Mouse (Mus musculus) hindbrain, embryonic 12.5 days (tissue): ENCODE data around the gene Gas8. TPM values are rescaled to one million over a fixed set of nuclear protein-coding genes. Genes with fewer than 3 reads are reported as not detected.

Source experiments
- ATAC-seq: fragments of 200-750 bp; cut with Nextera tagmentation; 2 replicates; pipeline ENCODE4 v1.8.0; 2017; ENCODE audit warnings: moderate TSS enrichment; ENCODE audit not compliant: low FRiP score
- H3K27ac ChIP-seq: fragments of 300-500 bp; sonication (generic); 2 replicates; pipeline ENCODE4 v1.5.1; 2016; ENCODE audit warnings: mild to moderate bottlenecking
- H3K27me3 ChIP-seq: fragments of 300-500 bp; sonication (generic); 2 replicates; pipeline ENCODE4 v1.6.1; 2016; ENCODE audit warnings: mild to moderate bottlenecking
- H3K36me3 ChIP-seq: fragments of 300-500 bp; sonication (generic); 2 replicates; pipeline ENCODE4 v1.6.1; 2016; ENCODE audit warnings: mild to moderate bottlenecking
- H3K4me1 ChIP-seq: fragments of 300-500 bp; sonication (generic); 2 replicates; pipeline ENCODE4 v1.6.1; 2016
- H3K4me2 ChIP-seq: fragments of 300-500 bp; sonication (generic); replicated peaks from 2 replicates; pipeline ENCODE4 v1.6.1; 2016; ENCODE audit warnings: mild to moderate bottlenecking
- H3K4me3 ChIP-seq: fragments of 300-500 bp; sonication (generic); 2 replicates; pipeline ENCODE4 v1.5.1; 2016; ENCODE audit warnings: mild to moderate bottlenecking
- H3K9ac ChIP-seq: fragments of 300-500 bp; sonication (generic); 2 replicates; pipeline ENCODE4 v1.6.1; 2016; ENCODE audit warnings: mild to moderate bottlenecking, moderate library complexity
- H3K9me3 ChIP-seq: fragments of 300-500 bp; sonication (generic); replicated peaks from 2 replicates; pipeline ENCODE4 v1.6.1; 2016; ENCODE audit warnings: mild to moderate bottlenecking
- WGBS: fragments of 180-500 bp; shearing (Covaris S2); methylation state at CpG from one replicate; pipeline ENCODE4 v1.1.7; 2016; 5-methylcytosine and 5-hydroxymethylcytosine counted together
- polyA plus RNA-seq: library from polyadenylated mRNA; unstranded; fragments of >200 nt; fragmentation: Nextera tagmentation; extraction: Ambion mirVana; gene quantifications from 2 replicates; pipeline ENCODE4 v1.2.1, GENCODE M21; 2016

The Gas8 gene
- polyA plus RNA-seq, 1 experiment from 2014 or later: 44.6 TPM

DNA sequence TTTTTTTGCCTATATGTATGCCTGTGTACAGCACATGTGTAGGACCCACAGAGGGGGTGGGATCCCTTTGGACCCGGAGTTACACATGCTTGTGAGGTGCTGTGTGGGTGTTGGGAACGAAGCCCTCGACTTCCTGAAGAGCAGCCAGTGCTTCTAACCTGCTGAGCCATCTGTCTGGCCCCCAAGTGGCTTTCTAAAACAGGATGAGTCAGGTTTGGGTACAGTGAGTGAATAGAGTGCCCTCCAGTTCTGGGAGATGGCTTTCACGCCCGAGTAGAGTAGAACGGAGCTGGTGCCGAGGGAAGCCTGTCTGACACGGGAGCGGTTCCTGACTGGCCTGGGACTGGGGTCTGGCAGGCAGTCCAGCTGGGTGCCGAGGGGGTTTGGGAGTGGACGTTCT, 19.1 kb upstream of the Gas8 start:
- WGBS: 97% methylated on average over 11 of the region's 11 CpGs
- Histone ChIP-seq H3K27ac (no peak overlapping the region), H3K4me1 (no peaks in the 10 kb centered on the region), H3K27me3 (no peaks in the 10 kb centered on the region), H3K36me3 (peaks cover 92% of the 10 kb centered on the region), H3K4me3 (no peak overlapping the region), H3K4me2 (no peak overlapping the region), H3K9ac (no peak overlapping the region), H3K9me3 (no peaks in the 10 kb centered on the region)
- ATAC-seq: no peak

DNA sequence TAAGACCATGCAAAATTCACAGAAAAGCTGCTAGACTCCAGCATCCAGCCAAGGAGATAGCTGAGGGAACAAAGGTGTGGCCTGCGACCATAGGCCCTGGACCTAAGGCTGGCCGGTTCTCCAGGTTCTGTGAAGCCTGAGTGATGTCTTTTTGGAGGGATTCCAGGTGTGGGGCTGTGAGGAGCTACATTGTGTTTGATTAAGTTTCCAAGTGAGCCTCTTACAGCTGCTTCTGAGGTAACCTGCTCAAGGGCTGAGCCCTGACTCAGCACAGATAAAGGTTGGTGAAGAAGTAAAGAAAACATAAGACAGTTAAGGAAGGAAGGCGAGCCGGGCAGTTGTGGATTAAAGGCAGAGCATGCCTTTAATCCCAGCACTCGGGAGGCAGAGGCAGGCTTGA, 16.4 kb upstream of the Gas8 start:
- no peaks in the 10 kb centered on the region for H3K27me3 ChIP-seq
- 96% methylated on average over 5 of the region's 5 CpGs for WGBS
- H3K9me3 ChIP-seq: no peaks in the 10 kb centered on the region
- H3K4me1 ChIP-seq: no peaks in the 10 kb centered on the region
- H3K4me2 ChIP-seq: no peak overlapping the region
- peaks cover 91% of the 10 kb centered on the region for H3K36me3 ChIP-seq
- H3K9ac ChIP-seq: no peak overlapping the region
- H3K27ac ChIP-seq: no peak overlapping the region
- ATAC-seq: no peak
- H3K4me3 ChIP-seq: no peak overlapping the region

DNA sequence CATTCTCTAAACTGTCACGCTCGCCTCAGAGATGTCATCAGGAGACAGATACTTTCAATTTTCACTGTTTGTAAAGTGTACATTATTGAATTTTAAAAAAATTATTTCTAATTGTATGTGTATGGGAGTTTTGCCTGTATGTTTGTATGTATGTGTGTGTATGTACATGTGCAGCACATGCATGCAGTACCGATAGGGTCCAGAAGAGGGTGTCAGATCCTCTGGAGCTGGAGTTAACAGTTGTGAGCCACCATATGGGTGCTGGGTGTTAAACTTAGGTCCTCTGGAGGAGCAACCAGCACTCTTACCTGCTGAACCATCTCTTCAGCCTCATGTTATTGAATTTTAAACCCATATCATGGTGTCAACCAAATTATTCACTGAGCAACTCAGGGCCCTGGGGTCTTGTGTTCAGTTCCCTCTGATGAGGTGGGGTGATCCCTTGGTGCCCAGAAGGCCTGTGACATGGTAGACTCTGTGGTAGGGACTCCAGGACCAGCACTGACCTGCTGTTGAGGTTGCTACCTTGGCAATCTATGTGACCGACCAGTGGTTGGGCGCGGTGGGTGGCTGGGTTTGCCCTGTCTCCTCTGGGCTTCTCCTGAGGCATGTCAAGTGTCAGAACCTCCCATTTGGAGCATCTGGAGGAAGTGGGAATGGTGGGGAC, 14.7 kb upstream of the Gas8 start:
- Histone ChIP-seq H3K4me2 (no peak overlapping the region), H3K9ac (no peak overlapping the region), H3K36me3 (peaks cover 98% of the 10 kb centered on the region), H3K9me3 (no peaks in the 10 kb centered on the region), H3K27me3 (no peaks in the 10 kb centered on the region), H3K27ac (no peak overlapping the region), H3K4me3 (no peak overlapping the region), H3K4me1 (no peaks in the 10 kb centered on the region)
- no peak for ATAC-seq
- 99% methylated on average over 6 of the region's 6 CpGs for WGBS

DNA sequence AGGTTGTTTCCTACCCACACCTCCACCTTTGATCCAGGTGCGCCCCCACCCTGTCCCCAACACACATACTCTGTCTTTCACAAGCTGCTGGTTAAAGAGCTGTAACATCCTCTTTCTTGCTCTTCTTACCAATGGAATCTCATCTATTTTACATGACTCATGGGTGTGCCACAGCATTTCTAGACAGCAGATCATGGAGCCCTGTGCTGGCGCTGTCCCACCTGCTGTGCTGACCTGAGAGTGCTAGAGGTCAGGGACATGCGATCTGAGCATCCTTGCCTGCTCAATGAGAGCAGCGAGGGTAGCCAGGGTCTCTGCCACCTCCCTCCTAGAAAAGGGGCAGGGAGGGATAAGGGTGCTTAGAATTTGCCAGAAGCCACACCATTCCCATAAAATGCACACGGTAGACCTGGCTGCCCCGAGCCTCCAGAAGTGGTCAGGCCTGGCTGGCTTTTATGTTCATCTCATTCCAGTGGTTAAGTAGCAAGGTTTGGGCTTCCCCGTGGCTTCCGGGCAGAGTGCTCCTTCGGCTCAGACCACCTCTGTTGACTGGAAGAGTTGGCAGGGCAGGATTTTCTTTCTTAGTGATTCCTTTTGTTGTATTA, 13.9 kb upstream of the Gas8 start:
- no peak for ATAC-seq
- Histone ChIP-seq H3K4me1 (no peaks in the 10 kb centered on the region), H3K36me3 (peaks cover 98% of the 10 kb centered on the region)

GRCm38 (mm10) chr8:123505267-123505666, 13.4 kb upstream of the Gas8 start:
- Histone ChIP-seq H3K27ac (no peak overlapping the region), H3K4me3 (no peak overlapping the region), H3K27me3 (no peaks in the 10 kb centered on the region), H3K4me2 (no peak overlapping the region), H3K9me3 (no peaks in the 10 kb centered on the region), H3K36me3 (peaks cover 98% of the 10 kb centered on the region), H3K9ac (no peak overlapping the region), H3K4me1 (no peaks in the 10 kb centered on the region)
- WGBS: 77% methylated on average over 4 of the region's 4 CpGs
- no peak for ATAC-seq

More for the DNA sequence above, 13.9 kb upstream of the Gas8 start:
- Histone ChIP-seq H3K9ac (no peak overlapping the region), H3K27me3 (no peaks in the 10 kb centered on the region), H3K9me3 (no peaks in the 10 kb centered on the region), H3K27ac (peak overlapping the region; percentile 35; the same call in 1 of the 2 replicates), H3K4me3 (no peak overlapping the region), H3K4me2 (no peak overlapping the region)
- WGBS: 90% methylated on average over 9 of the region's 9 CpGs

DNA sequence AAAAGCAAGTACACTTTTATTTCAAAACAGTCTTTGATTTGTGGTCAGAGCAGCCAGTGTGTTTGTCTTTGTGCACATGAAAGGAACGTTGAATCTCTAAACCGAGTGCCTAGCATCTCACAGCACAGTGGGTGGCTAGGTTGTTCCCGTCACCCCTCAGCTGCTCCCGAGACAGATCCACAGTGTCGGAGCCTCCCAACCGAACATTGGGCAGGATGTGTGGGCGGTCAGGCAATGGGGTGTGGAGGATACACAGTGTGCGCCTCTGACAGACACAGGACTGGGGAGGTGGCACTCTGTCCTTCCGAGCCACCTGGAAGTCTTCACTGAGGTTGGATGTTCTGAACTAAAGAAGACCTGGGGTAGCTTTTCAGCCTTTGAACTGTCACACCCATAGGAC, 12.9 kb upstream of the Gas8 start:
- 93% methylated on average over 9 of the region's 9 CpGs for WGBS
- H3K27ac ChIP-seq: no peak overlapping the region
- no peaks in the 10 kb centered on the region for H3K9me3 ChIP-seq
- peaks cover 99% of the 10 kb centered on the region for H3K36me3 ChIP-seq
- no peak overlapping the region for H3K4me2 ChIP-seq
- no peak overlapping the region for H3K4me3 ChIP-seq
- ATAC-seq: no peak
- no peaks in the 10 kb centered on the region for H3K27me3 ChIP-seq
- H3K4me1 ChIP-seq: no peaks in the 10 kb centered on the region
- H3K9ac ChIP-seq: no peak overlapping the region

DNA sequence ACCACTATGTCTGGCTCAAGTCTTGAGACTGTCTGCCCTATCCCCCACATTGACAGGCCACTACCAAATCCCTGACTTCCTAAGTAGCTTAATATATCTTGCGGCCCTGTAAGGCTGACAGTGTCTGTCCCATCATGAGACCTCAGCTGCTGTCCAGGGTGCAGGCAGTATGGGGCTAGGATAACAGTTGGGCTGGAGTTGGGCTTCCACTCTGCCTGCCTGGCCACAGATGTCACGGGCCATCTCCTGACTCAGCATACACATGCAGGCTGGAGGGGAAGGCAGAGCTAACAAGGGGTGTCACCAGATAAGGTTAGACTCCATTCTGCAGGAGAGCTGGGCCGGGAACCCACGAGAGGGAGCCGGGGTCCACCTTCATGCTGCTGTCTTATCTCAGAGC, 11.5 kb upstream of the Gas8 start:
- 90% methylated on average over 5 of the region's 5 CpGs for WGBS

GRCm38 (mm10) chr8:123510819-123511218, 7.8 kb upstream of the Gas8 start:
- no peak overlapping the region for H3K4me2 ChIP-seq
- H3K9me3 ChIP-seq: no peaks in the 10 kb centered on the region
- peaks cover 57% of the 10 kb centered on the region for H3K36me3 ChIP-seq
- H3K27ac ChIP-seq: no peak overlapping the region
- no peak for ATAC-seq
- no peak overlapping the region for H3K4me3 ChIP-seq
- no peak overlapping the region for H3K9ac ChIP-seq
- WGBS: 78% methylated on average over 5 of the region's 5 CpGs
- H3K4me1 ChIP-seq: peaks cover 18% of the 10 kb centered on the region
- H3K27me3 ChIP-seq: no peaks in the 10 kb centered on the region

More for the DNA sequence above, 11.5 kb upstream of the Gas8 start:
- no peaks in the 10 kb centered on the region for H3K9me3 ChIP-seq
- H3K27me3 ChIP-seq: no peaks in the 10 kb centered on the region
- no peak overlapping the region for H3K4me2 ChIP-seq
- no peak overlapping the region for H3K27ac ChIP-seq
- no peak for ATAC-seq
- no peak overlapping the region for H3K4me3 ChIP-seq
- peaks cover 94% of the 10 kb centered on the region for H3K36me3 ChIP-seq
- no peak overlapping the region for H3K9ac ChIP-seq
- no peaks in the 10 kb centered on the region for H3K4me1 ChIP-seq

DNA sequence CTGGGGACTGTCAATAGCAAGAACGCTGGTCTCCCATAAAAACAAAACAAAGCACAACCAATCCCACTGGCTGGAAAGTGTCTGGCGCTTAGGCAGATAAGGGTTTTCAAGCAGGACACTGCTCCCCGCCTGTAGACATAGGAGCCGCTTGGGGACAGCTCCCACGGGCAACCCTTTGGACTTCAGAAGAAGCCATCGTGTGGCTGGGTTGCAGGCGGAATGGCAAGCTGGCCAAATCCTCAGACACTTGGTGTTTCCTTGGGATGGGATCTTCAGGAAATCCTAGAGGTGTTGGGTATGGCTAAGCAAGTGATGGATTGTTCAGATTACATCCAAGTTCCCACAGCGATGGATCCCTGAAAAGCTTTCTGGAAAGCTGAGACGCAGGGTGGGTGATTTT, 4.5 kb upstream of the Gas8 start:
- peak overlapping the region; percentile 78 for H3K9ac ChIP-seq
- no peak for ATAC-seq
- no peaks in the 10 kb centered on the region for H3K9me3 ChIP-seq
- H3K4me2 ChIP-seq: peak overlapping the region; percentile 62
- H3K27me3 ChIP-seq: 0 out of 2 replicates have a peak, but pooled peaks cover 4% of the 10 kb centered on the region
- H3K27ac ChIP-seq: peak overlapping the region; percentile 94
- H3K4me1 ChIP-seq: peaks cover 19% of the 10 kb centered on the region
- H3K4me3 ChIP-seq: peak overlapping the region; percentile 71
- peaks cover 25% of the 10 kb centered on the region for H3K36me3 ChIP-seq
- 5% methylated on average over 9 of the region's 9 CpGs for WGBS

- no peaks in the 10 kb centered on the region for H3K9me3 ChIP-seq
- H3K4me1 ChIP-seq: peaks cover 24% of the 10 kb centered on the region
- peak within 1 kb of the TSS; percentile 94 for H3K27ac ChIP-seq
- peak within 1 kb of the TSS; percentile 62 for H3K4me2 ChIP-seq
- WGBS: under 1% methylated on average over 48 of the region's 63 CpGs
- H3K36me3 ChIP-seq: peaks cover 17% of the 10 kb centered on the region; the same call in 1 of the 2 replicates
- peak; percentile 71 for ATAC-seq
- peak within 1 kb of the TSS; percentile 71 for H3K4me3 ChIP-seq
- H3K27me3 ChIP-seq: 0 out of 2 replicates have a peak, but pooled peaks cover 4% of the 10 kb centered on the region
- H3K9ac ChIP-seq: peak within 1 kb of the TSS; percentile 78
Observed at GRCm38 (mm10) chr8:123514781-123515539, 3.7 kb upstream of the Gas8 start, which contains the start of gene Dbndd1. Gene Dbndd1, minus strand, starts transcription at chr8:123515463.

DNA sequence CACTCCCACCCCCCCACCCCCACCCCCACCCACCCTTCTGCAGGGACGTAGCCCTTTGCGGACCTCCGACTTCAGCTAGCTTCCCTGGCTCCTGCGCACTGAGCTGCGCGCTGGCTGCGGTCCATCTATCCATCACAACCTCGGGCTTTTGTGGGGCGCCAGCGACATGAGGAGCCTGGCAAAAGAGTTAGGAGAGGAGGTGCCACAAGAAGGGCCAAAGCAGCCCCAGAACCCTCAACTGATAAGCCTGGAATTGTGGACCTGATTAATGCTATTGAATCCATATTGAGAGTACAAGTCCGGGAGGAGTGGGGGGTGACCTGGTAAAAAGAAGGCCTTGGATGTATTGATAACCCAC, 3.1 kb upstream of the Gas8 start:
- Histone ChIP-seq H3K27ac (peak overlapping the region; percentile 94), H3K27me3 (0 out of 2 replicates have a peak, but pooled peaks cover 4% of the 10 kb centered on the region), H3K36me3 (peaks cover 14% of the 10 kb centered on the region; the same call in 1 of the 2 replicates), H3K4me3 (peak overlapping the region; percentile 71), H3K9me3 (no peaks in the 10 kb centered on the region), H3K9ac (peak overlapping the region; percentile 78), H3K4me2 (peak overlapping the region; percentile 62), H3K4me1 (peaks cover 24% of the 10 kb centered on the region)
- under 1% methylated on average over 11 of the region's 11 CpGs for WGBS
- ATAC-seq: no peak; the same call in 1 of the 2 replicates

GRCm38 (mm10) chr8:123516596-123516995, 2.0 kb upstream of the Gas8 start:
- 31% methylated on average over 2 of the region's 2 CpGs for WGBS
- H3K4me1 ChIP-seq: peaks cover 24% of the 10 kb centered on the region

More at GRCm38 (mm10) chr8:123516596-123516995, 2.0 kb upstream of the Gas8 start:
- Histone ChIP-seq H3K9ac (no peak overlapping the region), H3K4me2 (no peak overlapping the region), H3K4me3 (no peak overlapping the region), H3K36me3 (peaks cover 8% of the 10 kb centered on the region), H3K27ac (no peak overlapping the region), H3K9me3 (no peaks in the 10 kb centered on the region), H3K27me3 (0 out of 2 replicates have a peak, but pooled peaks cover 4% of the 10 kb centered on the region)
- no peak for ATAC-seq
